Mouse (Mus musculus) testis, adult 2 months (tissue): ENCODE measurements around the gene Plxdc1.

Source experiments
- CTCF ChIP-seq: fragments of 200-500 bp; IDR thresholded peaks from 2 replicates; pipeline ENCODE4 v1.5.1; 2012; ENCODE audit warnings: low read depth, mild to moderate bottlenecking, inconsistent platforms, low read length, moderate library complexity; ENCODE audit not compliant: control insufficient read depth, insufficient read depth, insufficient replicate concordance
- POLR2A ChIP-seq: fragments of 200-500 bp; IDR thresholded peaks from 2 replicates; pipeline ENCODE4 v1.6.1; 2012; ENCODE audit warnings: low read depth, mild to moderate bottlenecking, inconsistent platforms, low read length, moderate library complexity; ENCODE audit not compliant: control insufficient read depth

GRCm38 (mm10) chr11:98034840-98035239 is 48.6 kb upstream of the Plxdc1 start:
- TF ChIP-seq CTCF (no peak), POLR2A (no peak)
